Mouse (Mus musculus): ENCODE data around the gene Tbc1d30.

- TF ChIP-seq CTCF (IDR thresholded peaks at IDR 0.05; ENCODE audit: low read depth, low read length) (no peak), POLR2A (IDR thresholded peaks at IDR 0.05; ENCODE audit: borderline replicate concordance, low read depth, low read length) (no peak)
These were observed 25.6 kb upstream of the Tbc1d30 start for GRCm38 (mm10) chr10:121376530-121377271.
